Comparison of ENCODE assay signal across 11 mouse cellular contexts in the genomic region with DNA sequence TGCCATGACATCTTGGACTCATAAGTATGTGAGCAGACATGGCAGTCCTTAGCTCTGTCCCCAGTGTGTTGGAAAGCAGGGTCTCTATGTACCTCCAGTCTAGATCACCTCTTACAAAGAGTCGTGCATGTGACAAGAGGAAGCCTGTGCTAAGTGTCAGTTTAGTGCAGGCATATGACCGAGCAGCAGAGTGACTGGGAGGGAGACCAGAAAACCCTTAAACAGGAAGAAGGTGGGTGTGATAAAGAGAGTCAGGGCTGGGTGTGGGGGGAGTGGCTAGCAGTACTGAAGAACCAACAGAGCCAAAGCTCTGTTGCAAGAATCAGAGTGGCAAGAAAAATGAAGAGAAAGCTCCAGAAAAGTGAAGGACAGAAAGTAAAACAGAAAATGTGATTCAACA. TPM values are rescaled to one million over a fixed set of nuclear protein-coding genes. Genes with fewer than 3 reads are reported as not detected.
DNase-seq lines count a peak whose midpoint lies in the region; ATAC-seq and TF ChIP-seq lines count a peak whose summit lies in the region.
"Had no signal": no experiment of that assay in that cellular context is flagged by ENCODE, and none has a peak within 500 bp of the region (broad histone marks: within the 10 kb centered on the region; RNA-seq: fewer than 3 reads in every experiment).

No protein-coding gene starts in this region.

- no peaks in the 10 kb centered on the region for H3K9me3 ChIP-seq in G1E (replicated peaks)
- no peaks in the 10 kb centered on the region for H3K9me3 ChIP-seq in liver, embryonic 13.5 days (replicated peaks)
- H3K9me3 ChIP-seq: forebrain, embryonic 13.5 days; hindbrain, embryonic 15.5 days had no signal

- 0 out of 2 replicates have a peak overlapping the region, but pooled peaks have one; percentile 4 for H3K27ac ChIP-seq in liver, embryonic 13.5 days
- H3K27ac ChIP-seq: forebrain, embryonic 13.5 days; hindbrain, embryonic 15.5 days; kidney, postnatal 0 days had no signal

- no peak overlapping the region for H3K4me3 ChIP-seq in G1E (ENCODE audit: low read depth, low read length)
- no peak overlapping the region for H3K4me3 ChIP-seq in liver, embryonic 13.5 days (replicated peaks)
- H3K4me3 ChIP-seq: forebrain, embryonic 13.5 days; hindbrain, embryonic 15.5 days had no signal

- WGBS in liver, embryonic 13.5 days (ENCODE audit: insufficient replicate concordance), result 19% methylated on average over 2 of the region's 2 CpGs

- DNase-seq in 416B (ENCODE audit: low read depth), result peak; percentile 73
- DNase-seq in G1E (ENCODE audit: low spot score), result no peak
- DNase-seq in liver, embryonic 13.5 days, result no peak
- DNase-seq in cerebellum, postnatal 10 days, result no peak
- no peak for DNase-seq in cerebellum, adult 8-10 months
- DNase-seq in right cerebral cortex, postnatal 10 days (ENCODE audit: low spot score in 2 of 2), result no peak
- no peak for DNase-seq in MN1 (ENCODE audit: low spot score)

- no peaks in the 10 kb centered on the region for H3K4me1 ChIP-seq in G1E (ENCODE audit: insufficient read depth, low read depth, low read length)
- peaks cover 11% of the 10 kb centered on the region for H3K4me1 ChIP-seq in liver, embryonic 13.5 days (replicated peaks)
- H3K4me1 ChIP-seq: forebrain, embryonic 13.5 days; hindbrain, embryonic 15.5 days had no signal

- no peak overlapping the region for H3K4me2 ChIP-seq in liver, embryonic 13.5 days
- H3K4me2 ChIP-seq: forebrain, embryonic 13.5 days; hindbrain, embryonic 15.5 days had no signal

- ATAC-seq in G1E (ENCODE audit: extremely low read depth, insufficient number of reproducible peaks, low FRiP score, poor library complexity, severe bottlenecking), result 0 out of 2 replicates have a peak, but pooled peaks have one; percentile 28
- peak; percentile 67 for ATAC-seq in liver, embryonic 13.5 days (ENCODE audit: low read depth)
- peak; percentile 67 for ATAC-seq in neutrophil, adult 5-6 weeks (ENCODE audit: extremely low read depth, insufficient number of reproducible peaks, low FRiP score, poor library complexity, severe bottlenecking)
- ATAC-seq: forebrain, embryonic 13.5 days had no signal

- H3K9ac ChIP-seq in liver, embryonic 13.5 days, result no peak overlapping the region
- H3K9ac ChIP-seq: forebrain, embryonic 13.5 days; hindbrain, embryonic 15.5 days had no signal

- no peaks in the 10 kb centered on the region for H3K27me3 ChIP-seq in G1E (ENCODE audit: insufficient read depth, low read length)
- no peaks in the 10 kb centered on the region for H3K27me3 ChIP-seq in liver, embryonic 13.5 days
- H3K27me3 ChIP-seq: forebrain, embryonic 13.5 days; hindbrain, embryonic 15.5 days had no signal

- H3K36me3 ChIP-seq in G1E (replicated peaks), result no peaks in the 10 kb centered on the region
- no peaks in the 10 kb centered on the region for H3K36me3 ChIP-seq in liver, embryonic 13.5 days
- H3K36me3 ChIP-seq: hindbrain, embryonic 15.5 days had no signal

- TF ChIP-seq CTCF in G1E (IDR thresholded peaks at IDR 0.05; ENCODE audit: low read depth, low read length), result no peak

RNA-seq across cellular contexts. Expression of a gene that starts 15.3 kb away (rescaled TPM):
- not detected in 2 replicates for total RNA-seq in G1E (2014; fragmentation: Nextera tagmentation)
- total RNA-seq in G1E (2017), result 0.06 and 0.27 TPM in 2 replicates
- not detected in 2 replicates for polyA plus RNA-seq in G1E (2012)
- polyA plus RNA-seq in liver, embryonic 13.5 days (2015; fragmentation: Nextera tagmentation; extraction: Ambion mirVana), result 4.6 and 5.8 TPM in 2 replicates
- total RNA-seq in neutrophil, adult 5-6 weeks (2017), result 21.2 and 22.0 TPM in 2 replicates

Comparison
In these comparisons a context has a peak if more than half of its experiments do, and no peak if none do; other contexts are left out.
1. RNA of a gene that starts 15.3 kb away (total RNA-seq): 21.2 to 22.0 TPM in neutrophil, adult 5-6 weeks; 0.06 to 0.27 TPM in G1E; every median in the first group is over 10 times any median in the second.
2. Peak in every context shown above with its lines, with median percentiles within 50 percentile points of each other: ATAC-seq.